Mouse (Mus musculus) liver, embryonic 13.5 days (tissue): Measurements from ENCODE around the gene Leng1. TPM values are rescaled to one million over a fixed set of nuclear protein-coding genes. Genes with fewer than 3 reads are reported as not detected.

Source experiments
- ATAC-seq: fragments of 200-750 bp; cut with Nextera tagmentation; 2 replicates; pipeline ENCODE4 v1.8.0; 2017; ENCODE audit warnings: low read depth, mild to moderate bottlenecking, moderate number of reproducible peaks, moderate library complexity
- DNase-seq: peaks from one replicate; pipeline ENCODE4 v3.0.0; 2022
- H3K27ac ChIP-seq: fragments of 300-500 bp; sonication (generic); 2 replicates; pipeline ENCODE4 v1.5.1; 2015; ENCODE audit warnings: moderate library complexity, mild to moderate bottlenecking, inconsistent platforms
- H3K27me3 ChIP-seq: fragments of 300-500 bp; sonication (generic); 2 replicates; pipeline ENCODE4 v1.6.1; 2015; ENCODE audit warnings: mild to moderate bottlenecking, inconsistent platforms
- H3K36me3 ChIP-seq: fragments of 300-500 bp; sonication (generic); 2 replicates; pipeline ENCODE4 v1.6.1; 2015; ENCODE audit warnings: mild to moderate bottlenecking, inconsistent platforms
- H3K4me1 ChIP-seq: fragments of 300-500 bp; sonication (generic); replicated peaks from 2 replicates; pipeline ENCODE4 v1.6.1; 2015; ENCODE audit warnings: inconsistent platforms
- H3K4me2 ChIP-seq: fragments of 300-500 bp; sonication (generic); 2 replicates; pipeline ENCODE4 v1.6.1; 2015; ENCODE audit warnings: inconsistent platforms, mild to moderate bottlenecking, moderate library complexity
- H3K4me3 ChIP-seq: fragments of 300-500 bp; sonication (generic); replicated peaks from 2 replicates; pipeline ENCODE4 v1.5.1; 2015; ENCODE audit warnings: mild to moderate bottlenecking, inconsistent platforms
- H3K9ac ChIP-seq: fragments of 300-500 bp; sonication (generic); 2 replicates; pipeline ENCODE4 v1.6.1; 2015; ENCODE audit warnings: mild to moderate bottlenecking, inconsistent platforms
- H3K9me3 ChIP-seq: fragments of 300-500 bp; sonication (generic); replicated peaks from 2 replicates; pipeline ENCODE4 v1.6.1; 2016; ENCODE audit warnings: inconsistent platforms
- WGBS: fragments of 180-500 bp; shearing (Covaris S2); methylation state at CpG from one replicate; pipeline ENCODE4 v1.1.7; 2015; ENCODE audit not compliant: insufficient replicate concordance; 5-methylcytosine and 5-hydroxymethylcytosine counted together
- polyA plus RNA-seq: library from polyadenylated mRNA; unstranded; fragments of >200 nt; fragmentation: Nextera tagmentation; extraction: Ambion mirVana; gene quantifications from 2 replicates; pipeline ENCODE4 v1.2.1, GENCODE M21; 2015

Gene Leng1
- polyA plus RNA-seq, 1 experiment from 2014 or later = 7.2 TPM

DNA sequence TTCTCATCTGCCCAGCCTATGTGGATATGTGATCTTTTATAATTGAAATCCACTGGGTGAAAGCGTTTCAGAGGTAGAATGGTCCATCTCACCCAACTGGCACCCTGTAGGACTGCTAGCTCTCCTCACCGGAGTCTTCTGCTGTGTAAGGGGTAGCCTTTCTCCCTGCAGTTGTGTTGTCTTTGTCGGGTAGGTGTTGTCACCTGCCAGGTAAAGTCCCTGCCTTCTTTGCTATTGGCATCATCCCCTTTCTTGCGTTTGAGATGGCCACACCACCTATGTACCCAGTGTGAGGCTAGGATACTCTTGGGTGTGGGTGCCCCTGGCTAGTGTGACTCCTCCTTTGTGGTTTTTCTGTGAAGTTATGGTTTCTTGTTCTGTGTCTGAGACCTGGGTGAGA, 19.0 kb downstream of the Leng1 start:
- DNase-seq (no peak), ATAC-seq (no peak)
- Histone ChIP-seq H3K36me3 (peaks cover 51% of the 10 kb centered on the region), H3K4me1 (peaks cover 54% of the 10 kb centered on the region), H3K27ac (peak overlapping the region; percentile 96), H3K9ac (peak overlapping the region; percentile 99), H3K4me2 (peak overlapping the region; percentile 88), H3K4me3 (peak overlapping the region; percentile 99), H3K27me3 (no peaks in the 10 kb centered on the region), H3K9me3 (no peaks in the 10 kb centered on the region)
- WGBS = 57% methylated on average over 4 of the region's 4 CpGs

GRCm38 (mm10) chr7:3646188-3646587, 19.5 kb downstream of the Leng1 start:
- no peak for ATAC-seq
- Histone ChIP-seq H3K4me2 (peak overlapping the region; percentile 88), H3K27ac (peak overlapping the region; percentile 96), H3K4me3 (peak overlapping the region; percentile 99), H3K27me3 (no peaks in the 10 kb centered on the region), H3K9me3 (no peaks in the 10 kb centered on the region), H3K4me1 (peaks cover 54% of the 10 kb centered on the region), H3K36me3 (peaks cover 51% of the 10 kb centered on the region), H3K9ac (peak overlapping the region; percentile 99)
- WGBS = 13% methylated on average over 9 of the region's 9 CpGs
- no peak for DNase-seq

GRCm38 (mm10) chr7:3645488-3646025, 20.1 kb downstream of the Leng1 start:
- Histone ChIP-seq H3K36me3 (peaks cover 51% of the 10 kb centered on the region), H3K27me3 (no peaks in the 10 kb centered on the region), H3K4me1 (peaks cover 54% of the 10 kb centered on the region), H3K4me3 (peak overlapping the region; percentile 99), H3K4me2 (peak overlapping the region; percentile 88), H3K27ac (peak overlapping the region; percentile 96), H3K9ac (peak overlapping the region; percentile 99), H3K9me3 (no peaks in the 10 kb centered on the region)
- no peak for ATAC-seq
- WGBS = under 1% methylated on average over 50 of the region's 58 CpGs
- DNase-seq = no peak

DNA sequence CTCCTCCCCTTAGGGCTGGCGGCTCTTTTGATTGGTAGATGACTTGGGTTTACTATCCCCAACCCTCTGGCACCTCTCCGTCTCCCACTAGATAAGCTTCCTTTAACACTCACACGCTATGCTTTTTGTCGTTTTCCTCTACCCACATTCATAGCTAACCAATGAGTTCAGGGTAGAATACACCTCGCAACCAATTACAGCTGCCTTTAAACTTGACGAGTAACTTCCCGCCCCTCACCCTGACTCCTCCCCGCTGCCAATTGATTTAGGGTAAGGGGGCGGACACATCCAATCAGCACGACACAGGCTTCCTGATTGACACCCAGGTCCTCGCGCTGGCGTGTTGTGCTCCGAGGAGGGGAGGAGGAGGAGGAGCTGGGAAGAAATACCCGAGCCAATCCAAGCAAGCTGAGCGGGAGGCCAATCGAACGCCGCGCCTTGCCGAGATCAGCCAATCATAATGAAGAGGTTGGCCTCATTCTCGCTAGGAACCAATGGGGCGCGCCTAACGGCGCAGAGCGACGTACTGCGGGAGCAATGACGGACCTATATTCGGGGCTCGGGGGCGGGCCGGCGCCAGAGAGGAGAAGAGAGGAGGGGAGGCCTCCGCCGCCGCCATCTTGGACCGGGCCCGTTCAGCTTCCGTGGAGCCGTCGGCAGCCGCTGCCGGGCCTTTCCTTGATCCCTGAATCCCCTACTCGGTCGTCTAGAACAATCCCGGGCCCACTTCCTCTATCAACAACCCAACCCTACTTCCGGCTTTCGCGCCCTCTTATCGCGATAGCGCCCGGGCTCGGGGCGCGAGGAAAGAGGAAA, 20.8 kb downstream of the Leng1 start, which contains the start of gene Cnot3:
Cnot3 (plus strand) TSS at position 597 of the 816 bp plus-strand sequence.
- H3K36me3 ChIP-seq = peaks cover 51% of the 10 kb centered on the region
- peak; percentile 99 for DNase-seq
- peaks cover 54% of the 10 kb centered on the region for H3K4me1 ChIP-seq
- WGBS = under 1% methylated on average over 54 of the region's 58 CpGs
- H3K9me3 ChIP-seq = no peaks in the 10 kb centered on the region
- peak within 1 kb of the TSS; percentile 99 for H3K9ac ChIP-seq
- peak within 1 kb of the TSS; percentile 88 for H3K4me2 ChIP-seq
- no peaks in the 10 kb centered on the region for H3K27me3 ChIP-seq
- ATAC-seq = peak; percentile 96
- H3K4me3 ChIP-seq = peak within 1 kb of the TSS; percentile 99
- peak within 1 kb of the TSS; percentile 96 for H3K27ac ChIP-seq

- 0 out of 2 replicates have a peak overlapping the region, but pooled peaks have one; percentile 14 for H3K9ac ChIP-seq
- WGBS = under 1% methylated on average over 11 of the region's 11 CpGs
- peaks cover 52% of the 10 kb centered on the region for H3K36me3 ChIP-seq
- no peaks in the 10 kb centered on the region for H3K27me3 ChIP-seq
- H3K9me3 ChIP-seq = no peaks in the 10 kb centered on the region
- H3K4me3 ChIP-seq = peak overlapping the region; percentile 99
- DNase-seq (no peak), ATAC-seq (no peak)
- H3K4me2 ChIP-seq = peak overlapping the region; percentile 71
- H3K4me1 ChIP-seq = peaks cover 50% of the 10 kb centered on the region
- H3K27ac ChIP-seq = peak overlapping the region; percentile 86
These were observed 21.3 kb downstream of the Leng1 start for GRCm38 (mm10) chr7:3644348-3644671.

GRCm38 (mm10) chr7:3643843-3644242, 21.8 kb downstream of the Leng1 start:
- DNase-seq (no peak), ATAC-seq (no peak)
- Histone ChIP-seq H3K27ac (peak overlapping the region; percentile 86), H3K9ac (peak overlapping the region; percentile 14; the same call in 1 of the 2 replicates), H3K36me3 (peaks cover 54% of the 10 kb centered on the region), H3K4me1 (peaks cover 46% of the 10 kb centered on the region), H3K4me3 (peak overlapping the region; percentile 99), H3K4me2 (peak overlapping the region; percentile 71), H3K27me3 (no peaks in the 10 kb centered on the region), H3K9me3 (no peaks in the 10 kb centered on the region)
- WGBS = 19% methylated on average over 9 of the region's 9 CpGs

GRCm38 (mm10) chr7:3643412-3643811, 22.2 kb downstream of the Leng1 start:
- Histone ChIP-seq H3K36me3 (peaks cover 55% of the 10 kb centered on the region), H3K4me2 (peak overlapping the region; percentile 71), H3K9me3 (no peaks in the 10 kb centered on the region), H3K4me1 (peaks cover 41% of the 10 kb centered on the region), H3K27ac (no peak overlapping the region), H3K27me3 (no peaks in the 10 kb centered on the region), H3K9ac (peak overlapping the region; percentile 14; the same call in 1 of the 2 replicates), H3K4me3 (peak overlapping the region; percentile 99; the same call in 1 of the 2 replicates)
- DNase-seq = no peak
- no peak for ATAC-seq
- WGBS = 38% methylated on average over 5 of the region's 5 CpGs

- ATAC-seq (no peak), DNase-seq (no peak)
- WGBS = 40% methylated on average over 3 of the region's 3 CpGs
- peak overlapping the region; percentile 78 for H3K4me3 ChIP-seq
- peak overlapping the region; percentile 79 for H3K27ac ChIP-seq
- peak overlapping the region; percentile 97 for H3K4me2 ChIP-seq
- peaks cover 59% of the 10 kb centered on the region for H3K36me3 ChIP-seq
- H3K9ac ChIP-seq = peak overlapping the region; percentile 81
- H3K4me1 ChIP-seq = peaks cover 28% of the 10 kb centered on the region
- no peaks in the 10 kb centered on the region for H3K9me3 ChIP-seq
- H3K27me3 ChIP-seq = no peaks in the 10 kb centered on the region
These were observed 35.2 kb downstream of the Leng1 start for GRCm38 (mm10) chr7:3630478-3630815.

DNA sequence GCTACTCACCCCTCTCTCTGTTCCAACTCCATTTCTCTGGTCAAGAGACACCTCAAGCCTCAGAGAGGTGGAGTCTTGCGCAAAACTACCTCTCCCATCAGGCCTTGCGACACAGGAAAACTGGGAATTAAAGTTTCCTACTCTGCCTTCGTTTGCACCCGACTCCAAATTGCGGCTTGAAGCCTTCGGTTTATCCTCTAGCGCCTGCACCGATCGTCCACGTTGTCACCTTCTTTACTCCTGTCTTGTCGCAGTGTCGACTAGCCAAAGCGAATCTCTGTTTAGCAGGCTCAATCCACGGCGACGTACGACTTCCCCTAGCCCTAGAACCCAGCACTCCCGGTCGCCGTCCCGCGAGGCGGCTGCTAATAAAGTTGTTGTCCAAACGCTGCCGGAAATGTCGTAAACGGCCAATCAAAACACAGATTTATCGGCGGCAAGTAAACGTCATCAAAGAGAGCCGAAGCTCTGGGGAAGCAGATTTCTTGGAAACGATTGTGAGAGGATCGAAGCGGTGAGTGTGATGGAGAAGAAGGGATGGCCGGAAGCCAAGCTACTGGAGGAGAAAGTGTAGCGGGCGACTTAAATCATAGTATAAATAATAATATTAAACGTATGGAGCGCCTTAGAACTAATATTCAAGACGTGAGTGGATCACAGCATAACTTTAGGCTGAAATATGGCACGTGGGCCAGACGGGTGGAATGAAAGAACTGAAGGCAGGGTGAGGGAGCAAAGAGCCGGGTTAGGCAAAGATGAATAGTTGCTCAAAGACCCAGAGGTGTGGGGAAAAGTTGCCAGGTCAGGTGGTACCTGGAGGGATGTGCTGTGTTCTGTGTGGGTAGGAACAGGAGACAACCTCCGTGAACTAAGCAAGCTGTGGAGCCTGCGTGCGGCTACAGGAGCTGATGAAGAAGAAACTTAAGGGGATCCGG, 35.8 kb downstream of the Leng1 start, which contains the start of the genes Tfpt and Prpf31:
Tfpt (minus strand) TSS at position 387 of the 935 bp plus-strand sequence.
Prpf31 (plus strand) TSS at position 443 of the 935 bp plus-strand sequence.
- H3K4me1 ChIP-seq = peaks cover 28% of the 10 kb centered on the region
- H3K36me3 ChIP-seq = peaks cover 59% of the 10 kb centered on the region
- peak within 1 kb of the TSS; percentile 87 for H3K9ac ChIP-seq
- H3K9me3 ChIP-seq = no peaks in the 10 kb centered on the region
- WGBS = 1% methylated on average over 47 of the region's 47 CpGs
- peak within 1 kb of the TSS; percentile 97 for H3K4me2 ChIP-seq
- peak within 1 kb of the TSS; percentile 79 for H3K27ac ChIP-seq
- peak; percentile 89 for DNase-seq
- peak within 1 kb of the TSS; percentile 78 for H3K4me3 ChIP-seq
- ATAC-seq = peak; percentile 88
- no peaks in the 10 kb centered on the region for H3K27me3 ChIP-seq

DNA sequence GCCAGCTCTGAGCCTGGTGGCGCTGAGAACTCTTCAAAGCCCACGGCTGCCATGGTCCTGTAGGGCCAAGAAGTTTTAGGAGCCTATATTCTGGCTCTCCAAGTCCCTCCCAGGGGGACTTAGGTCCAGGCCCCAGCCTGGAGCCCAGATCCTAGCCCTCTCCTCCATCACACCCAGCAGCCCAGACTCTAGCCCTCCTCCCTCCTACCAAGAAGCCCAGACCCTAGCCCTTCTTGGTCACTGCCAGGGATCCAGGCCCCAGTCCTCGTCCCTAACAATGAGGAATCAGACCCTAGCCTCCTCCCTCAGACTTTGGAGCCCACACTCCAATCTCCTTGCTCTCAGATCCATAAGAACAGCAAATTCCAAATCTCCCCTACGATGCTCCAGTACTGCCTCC, 36.6 kb downstream of the Leng1 start:
- H3K27ac ChIP-seq = peak overlapping the region; percentile 79

More for the DNA sequence above, 36.6 kb downstream of the Leng1 start:
- ATAC-seq (peak; percentile 27), DNase-seq (no peak)
- H3K27me3 ChIP-seq = no peaks in the 10 kb centered on the region
- 32% methylated on average over 4 of the region's 4 CpGs for WGBS
- peaks cover 59% of the 10 kb centered on the region for H3K36me3 ChIP-seq
- no peaks in the 10 kb centered on the region for H3K9me3 ChIP-seq
- H3K4me1 ChIP-seq = peaks cover 28% of the 10 kb centered on the region
- H3K4me2 ChIP-seq = peak overlapping the region; percentile 97
- peak overlapping the region; percentile 78 for H3K4me3 ChIP-seq
- peak overlapping the region; percentile 87 for H3K9ac ChIP-seq
